Mouse (Mus musculus): ENCODE measurements around the gene Bbs7. TPM values are rescaled to one million over a fixed set of nuclear protein-coding genes. Genes with fewer than 3 reads are reported as not detected.

Gene Bbs7
- polyA plus RNA-seq (2017; shearing (Covaris generic)), result 0.14 TPM

DNA sequence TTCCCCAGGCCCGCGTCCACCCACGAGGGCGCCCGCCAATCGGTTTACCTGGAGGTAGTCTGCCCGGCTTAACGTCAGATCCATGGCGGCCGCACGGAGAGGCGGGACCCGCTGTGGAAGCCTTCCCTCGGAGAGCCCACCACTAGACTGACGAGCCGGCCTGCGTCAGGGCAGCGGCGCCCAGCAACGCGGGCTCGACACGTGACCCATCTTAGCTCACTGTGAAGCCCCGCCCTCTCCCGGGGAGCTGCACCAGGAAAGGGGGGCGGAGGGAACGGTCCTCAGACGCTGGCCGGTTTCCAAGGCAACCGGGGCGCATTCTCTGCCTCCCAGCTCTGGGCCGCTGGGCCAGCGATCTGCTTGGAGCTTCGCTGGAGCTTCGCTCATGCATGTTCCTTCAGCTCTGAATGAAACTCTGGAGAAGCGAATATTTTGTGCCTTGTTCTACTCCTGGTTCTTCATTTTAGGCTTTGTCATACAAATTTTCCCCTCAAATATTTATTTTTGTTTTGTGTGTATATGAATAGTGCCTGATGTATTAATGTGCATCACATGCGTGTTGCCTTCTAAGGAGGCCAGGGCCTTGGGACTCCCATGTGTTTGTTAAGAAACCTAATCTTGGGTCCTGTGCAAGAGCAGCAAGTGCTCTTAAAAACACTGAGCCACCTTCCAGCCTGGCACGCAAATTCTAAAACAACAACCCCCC is at the start of gene Bbs7:
Gene Bbs7 (minus strand): TSS at position 276 of the 706 bp plus-strand sequence.

DNA sequence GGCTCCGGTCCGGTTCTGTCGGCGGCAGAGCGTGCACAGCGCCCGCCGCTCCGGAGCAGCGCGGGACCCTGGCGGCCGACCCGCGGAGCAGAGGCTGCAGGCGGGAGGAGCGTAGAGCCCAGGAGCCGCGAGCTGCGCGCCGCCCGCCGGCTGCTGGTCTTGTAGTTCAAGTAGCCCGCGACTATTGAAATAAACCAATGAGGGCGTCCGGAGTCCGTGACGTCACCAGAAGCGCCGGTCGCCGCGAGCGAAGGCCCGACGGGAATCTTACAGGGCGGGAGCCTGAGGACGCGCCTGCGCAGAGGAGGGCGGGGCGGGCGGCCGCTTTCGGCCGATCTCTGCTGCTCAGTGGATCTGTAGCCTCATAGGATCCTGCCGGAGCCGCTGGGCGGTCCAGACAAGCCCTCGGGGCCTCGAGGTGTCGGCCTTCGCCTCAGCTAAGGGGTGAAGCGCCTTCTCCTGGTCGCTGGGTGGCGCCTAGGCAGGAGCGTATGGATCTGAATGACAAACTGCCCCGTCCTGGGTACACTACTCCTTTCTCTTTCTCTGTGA is 41.4 kb downstream of the Bbs7 start, which contains the start of gene Ccna2:
Gene Ccna2 (minus strand): TSS at position 324 of the 552 bp plus-strand sequence.

GRCm38 (mm10) chr3:36552406-36553047 is 60.8 kb downstream of the Bbs7 start, which contains the start of gene Exosc9:
Gene Exosc9 (plus strand): TSS chr3:36552606.

Other genes with a start within 250 kb of the Bbs7 start
- gene Anxa5, start 137.6 kb downstream of the Bbs7 start, polyA plus RNA-seq (2017; shearing (Covaris generic)), result 171 TPM
- gene 1810062G17Rik, start 137.5 kb downstream of the Bbs7 start, polyA plus RNA-seq (2017; shearing (Covaris generic)), result 0.91 TPM
- not detected for gene Gm11549, start 91.7 kb downstream of the Bbs7 start, polyA plus RNA-seq (2017; shearing (Covaris generic))
- gene Exosc9, start 60.9 kb downstream of the Bbs7 start, polyA plus RNA-seq (2017; shearing (Covaris generic)), result 36.2 TPM
- gene Ccna2, start 41.3 kb downstream of the Bbs7 start, polyA plus RNA-seq (2017; shearing (Covaris generic)), result 0.39 TPM
- gene Trpc3, start 76.7 kb upstream of the Bbs7 start, polyA plus RNA-seq (2017; shearing (Covaris generic)), result not detected
- 630 TPM for gene 4932438A13Rik, start 249.6 kb upstream of the Bbs7 start, polyA plus RNA-seq (2017; shearing (Covaris generic))

Data from naive thymus-derived CD4-positive, alpha-beta T cell, adult 5 months (primary cell).